Mouse (Mus musculus) bone marrow, adult 2 months (tissue): ENCODE data around the gene Eral1.

Experiments
- CTCF ChIP-seq: fragments of 200-500 bp; IDR thresholded peaks from 2 replicates; pipeline ENCODE4 v1.5.1; 2011; ENCODE audit warnings: low read length, control low read depth; ENCODE audit not compliant: control insufficient read depth, insufficient read depth
- POLR2A ChIP-seq: fragments of 200-500 bp; IDR thresholded peaks from 2 replicates; pipeline ENCODE4 v1.6.1; 2011; ENCODE audit warnings: low read depth, mild to moderate bottlenecking, control low read depth, low read length, borderline replicate concordance; ENCODE audit not compliant: control insufficient read depth

GRCm38 (mm10) chr11:78129458-78129857, 49.3 kb upstream of the Eral1 start:
- TF ChIP-seq CTCF (no peak), POLR2A (no peak)
